Mouse (Mus musculus): ENCODE measurements at regions not wholly inside any gene's neighbourhood (a gene's known extent, or its start where the extent isn't known, plus 50 kb on each side); places are given as distances from the start of the nearest gene placed in this dataset.

- H3K27me3 ChIP-seq (ENCODE audit: control insufficient read depth, insufficient read depth, low read length), result peaks cover 3% of the 10 kb centered on the region; the same call in 1 of the 2 replicates
- WGBS (ENCODE audit: insufficient replicate concordance), result 86% methylated on average over 5 of the region's 5 CpGs
- no peak for ATAC-seq (replicated peaks; ENCODE audit: insufficient number of reproducible peaks, low FRiP score, low TSS enrichment)
- no peaks in the 10 kb centered on the region for H3K36me3 ChIP-seq (ENCODE audit: control insufficient read depth, insufficient read depth, low read length)
- peaks cover 8% of the 10 kb centered on the region for H3K4me1 ChIP-seq (ENCODE audit: control insufficient read depth, insufficient read depth, low read length)
- no peak overlapping the region for H3K4me2 ChIP-seq
- H3K9me3 ChIP-seq (replicated peaks; ENCODE audit: control insufficient read depth, low read length), result no peaks in the 10 kb centered on the region
- H3K27ac ChIP-seq (ENCODE audit: low read depth, low read length), result no peak overlapping the region
- no peak overlapping the region for H3K9ac ChIP-seq (ENCODE audit: low read depth, low read length)
- no peak overlapping the region for H3K4me3 ChIP-seq (ENCODE audit: low read depth, low read length)
Observed at GRCm38 (mm10) chrX:11892396-11892795, 267.8 kb downstream of the Bcor start.

GRCm38 (mm10) chrX:11893606-11894279 is 266.4 kb downstream of the Bcor start:
- peaks cover 3% of the 10 kb centered on the region; the same call in 1 of the 2 replicates for H3K27me3 ChIP-seq (ENCODE audit: control insufficient read depth, insufficient read depth, low read length)
- WGBS (ENCODE audit: insufficient replicate concordance), result 42% methylated on average over 9 of the region's 10 CpGs
- H3K4me1 ChIP-seq (ENCODE audit: control insufficient read depth, insufficient read depth, low read length), result peaks cover 8% of the 10 kb centered on the region
- H3K9me3 ChIP-seq (replicated peaks; ENCODE audit: control insufficient read depth, low read length), result no peaks in the 10 kb centered on the region
- H3K9ac ChIP-seq (ENCODE audit: low read depth, low read length), result no peak overlapping the region
- H3K27ac ChIP-seq (ENCODE audit: low read depth, low read length), result no peak overlapping the region
- H3K36me3 ChIP-seq (ENCODE audit: control insufficient read depth, insufficient read depth, low read length), result no peaks in the 10 kb centered on the region
- no peak for ATAC-seq (replicated peaks; ENCODE audit: insufficient number of reproducible peaks, low FRiP score, low TSS enrichment)
- H3K4me2 ChIP-seq, result no peak overlapping the region
- H3K4me3 ChIP-seq (ENCODE audit: low read depth, low read length), result no peak overlapping the region

GRCm38 (mm10) chrX:11894280-11894662 is 265.9 kb downstream of the Bcor start:
- WGBS (ENCODE audit: insufficient replicate concordance), result 44% methylated on average over 6 of the region's 6 CpGs

GRCm38 (mm10) chrX:11895396-11895795 is 264.8 kb downstream of the Bcor start:
- Histone ChIP-seq H3K27me3 (ENCODE audit: control insufficient read depth, insufficient read depth, low read length) (peaks cover 3% of the 10 kb centered on the region; the same call in 1 of the 2 replicates), H3K27ac (ENCODE audit: low read depth, low read length) (no peak overlapping the region), H3K4me3 (ENCODE audit: low read depth, low read length) (no peak overlapping the region), H3K4me2 (no peak overlapping the region), H3K9ac (ENCODE audit: low read depth, low read length) (no peak overlapping the region), H3K4me1 (ENCODE audit: control insufficient read depth, insufficient read depth, low read length) (peaks cover 8% of the 10 kb centered on the region), H3K9me3 (replicated peaks; ENCODE audit: control insufficient read depth, low read length) (no peaks in the 10 kb centered on the region), H3K36me3 (ENCODE audit: control insufficient read depth, insufficient read depth, low read length) (no peaks in the 10 kb centered on the region)
- no peak; the same call in 1 of the 2 replicates for ATAC-seq (replicated peaks; ENCODE audit: insufficient number of reproducible peaks, low FRiP score, low TSS enrichment)
- WGBS (ENCODE audit: insufficient replicate concordance), result 39% methylated on average over 5 of the region's 5 CpGs

More at GRCm38 (mm10) chrX:11894280-11894662, 265.9 kb downstream of the Bcor start:
- peaks cover 8% of the 10 kb centered on the region for H3K4me1 ChIP-seq (ENCODE audit: control insufficient read depth, insufficient read depth, low read length)
- H3K9me3 ChIP-seq (replicated peaks; ENCODE audit: control insufficient read depth, low read length), result no peaks in the 10 kb centered on the region
- no peak overlapping the region for H3K4me2 ChIP-seq
- no peaks in the 10 kb centered on the region for H3K36me3 ChIP-seq (ENCODE audit: control insufficient read depth, insufficient read depth, low read length)
- peaks cover 3% of the 10 kb centered on the region; the same call in 1 of the 2 replicates for H3K27me3 ChIP-seq (ENCODE audit: control insufficient read depth, insufficient read depth, low read length)
- H3K9ac ChIP-seq (ENCODE audit: low read depth, low read length), result no peak overlapping the region
- ATAC-seq (replicated peaks; ENCODE audit: insufficient number of reproducible peaks, low FRiP score, low TSS enrichment), result no peak
- H3K4me3 ChIP-seq (ENCODE audit: low read depth, low read length), result no peak overlapping the region
- H3K27ac ChIP-seq (ENCODE audit: low read depth, low read length), result no peak overlapping the region

GRCm38 (mm10) chrX:11898280-11898679 is 261.9 kb downstream of the Bcor start:
- no peaks in the 10 kb centered on the region for H3K9me3 ChIP-seq (replicated peaks; ENCODE audit: control insufficient read depth, low read length)
- H3K27me3 ChIP-seq (ENCODE audit: control insufficient read depth, insufficient read depth, low read length), result peaks cover 8% of the 10 kb centered on the region; the same call in 1 of the 2 replicates
- 75% methylated on average over 8 of the region's 8 CpGs for WGBS (ENCODE audit: insufficient replicate concordance)

GRCm38 (mm10) chrX:11899051-11899450 is 261.1 kb downstream of the Bcor start:
- Histone ChIP-seq H3K4me2 (no peak overlapping the region), H3K9ac (ENCODE audit: low read depth, low read length) (no peak overlapping the region), H3K9me3 (replicated peaks; ENCODE audit: control insufficient read depth, low read length) (no peaks in the 10 kb centered on the region), H3K4me1 (ENCODE audit: control insufficient read depth, insufficient read depth, low read length) (peaks cover 8% of the 10 kb centered on the region), H3K27ac (ENCODE audit: low read depth, low read length) (no peak overlapping the region), H3K4me3 (ENCODE audit: low read depth, low read length) (no peak overlapping the region), H3K36me3 (ENCODE audit: control insufficient read depth, insufficient read depth, low read length) (no peaks in the 10 kb centered on the region), H3K27me3 (ENCODE audit: control insufficient read depth, insufficient read depth, low read length) (peaks cover 8% of the 10 kb centered on the region; the same call in 1 of the 2 replicates)
- no peak for ATAC-seq (replicated peaks; ENCODE audit: insufficient number of reproducible peaks, low FRiP score, low TSS enrichment)
- WGBS (ENCODE audit: insufficient replicate concordance), result 89% methylated on average over 6 of the region's 6 CpGs

More at GRCm38 (mm10) chrX:11898280-11898679, 261.9 kb downstream of the Bcor start:
- H3K4me1 ChIP-seq (ENCODE audit: control insufficient read depth, insufficient read depth, low read length), result peaks cover 8% of the 10 kb centered on the region
- H3K27ac ChIP-seq (ENCODE audit: low read depth, low read length), result no peak overlapping the region
- no peak overlapping the region for H3K9ac ChIP-seq (ENCODE audit: low read depth, low read length)
- H3K4me3 ChIP-seq (ENCODE audit: low read depth, low read length), result no peak overlapping the region
- no peaks in the 10 kb centered on the region for H3K36me3 ChIP-seq (ENCODE audit: control insufficient read depth, insufficient read depth, low read length)
- no peak overlapping the region for H3K4me2 ChIP-seq
- no peak for ATAC-seq (replicated peaks; ENCODE audit: insufficient number of reproducible peaks, low FRiP score, low TSS enrichment)

GRCm38 (mm10) chrX:11899914-11900313 is 260.2 kb downstream of the Bcor start:
- Histone ChIP-seq H3K4me1 (ENCODE audit: control insufficient read depth, insufficient read depth, low read length) (peaks cover 5% of the 10 kb centered on the region), H3K27ac (ENCODE audit: low read depth, low read length) (no peak overlapping the region), H3K36me3 (ENCODE audit: control insufficient read depth, insufficient read depth, low read length) (no peaks in the 10 kb centered on the region), H3K27me3 (ENCODE audit: control insufficient read depth, insufficient read depth, low read length) (peaks cover 8% of the 10 kb centered on the region; the same call in 1 of the 2 replicates), H3K4me2 (no peak overlapping the region), H3K9me3 (replicated peaks; ENCODE audit: control insufficient read depth, low read length) (no peaks in the 10 kb centered on the region), H3K4me3 (ENCODE audit: low read depth, low read length) (no peak overlapping the region), H3K9ac (ENCODE audit: low read depth, low read length) (no peak overlapping the region)
- ATAC-seq (replicated peaks; ENCODE audit: insufficient number of reproducible peaks, low FRiP score, low TSS enrichment), result no peak
- 62% methylated on average over 3 of the region's 3 CpGs for WGBS (ENCODE audit: insufficient replicate concordance)

GRCm38 (mm10) chrX:11901791-11902190 is 258.4 kb downstream of the Bcor start:
- no peak for ATAC-seq (replicated peaks; ENCODE audit: insufficient number of reproducible peaks, low FRiP score, low TSS enrichment)
- H3K9ac ChIP-seq (ENCODE audit: low read depth, low read length), result no peak overlapping the region
- H3K4me3 ChIP-seq (ENCODE audit: low read depth, low read length), result no peak overlapping the region
- H3K36me3 ChIP-seq (ENCODE audit: control insufficient read depth, insufficient read depth, low read length), result no peaks in the 10 kb centered on the region
- no peak overlapping the region for H3K27ac ChIP-seq (ENCODE audit: low read depth, low read length)
- no peak overlapping the region for H3K4me2 ChIP-seq
- no peaks in the 10 kb centered on the region for H3K4me1 ChIP-seq (ENCODE audit: control insufficient read depth, insufficient read depth, low read length)
- 52% methylated on average over 5 of the region's 5 CpGs for WGBS (ENCODE audit: insufficient replicate concordance)
- no peaks in the 10 kb centered on the region for H3K9me3 ChIP-seq (replicated peaks; ENCODE audit: control insufficient read depth, low read length)
- H3K27me3 ChIP-seq (ENCODE audit: control insufficient read depth, insufficient read depth, low read length), result peaks cover 6% of the 10 kb centered on the region; the same call in 1 of the 2 replicates
